Comparison of ENCODE assay signal across 12 mouse cellular contexts in the genomic region with DNA sequence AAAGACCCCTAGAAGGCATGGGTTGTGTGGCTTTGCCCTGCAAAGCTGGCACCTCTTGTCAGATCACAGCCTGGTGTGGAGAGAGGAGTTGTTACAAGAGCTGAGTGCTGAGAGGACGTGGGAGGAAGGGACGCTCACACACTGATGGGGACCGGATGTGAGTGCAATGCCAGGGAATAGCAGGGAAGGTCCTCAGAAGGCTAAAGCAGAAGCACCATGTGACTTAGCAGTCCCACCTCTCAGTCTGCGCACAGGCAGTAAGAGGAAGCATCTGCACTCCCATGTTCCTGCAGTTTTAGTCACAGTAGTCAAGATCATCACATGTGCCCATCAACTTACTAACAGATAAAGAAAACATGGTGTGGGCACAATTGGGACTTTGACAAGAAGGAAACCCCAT.
DNase-seq lines count a peak whose midpoint lies in the region; ATAC-seq and TF ChIP-seq lines count a peak whose summit lies in the region.
"Had no signal": no experiment of that assay in that cellular context is flagged by ENCODE, and none has a peak within 500 bp of the region (broad histone marks: within the 10 kb centered on the region; RNA-seq: fewer than 3 reads in every experiment).

No protein-coding gene starts in this region.

- ATAC-seq in kidney, postnatal 0 days (replicated peaks; ENCODE audit: low FRiP score, low read depth) = no peak
- ATAC-seq in granulocyte monocyte progenitor cell, adult 5-6 weeks (replicated peaks; ENCODE audit: poor library complexity, severe bottlenecking) = peak; percentile 74
- ATAC-seq in inflammation-experienced regulatory T-cells, adult 6 months = no peak

- no peak overlapping the region for H3K4me3 ChIP-seq in kidney, postnatal 0 days (replicated peaks; ENCODE audit: low read depth, low read length)
- H3K4me3 ChIP-seq: embryonic facial prominence, embryonic 13.5 days; neural tube, embryonic 12.5 days had no signal

- H3K27ac ChIP-seq in kidney, postnatal 0 days = no peak overlapping the region
- H3K27ac ChIP-seq: embryonic facial prominence, embryonic 13.5 days; neural tube, embryonic 12.5 days had no signal

- H3K4me1 ChIP-seq in kidney, postnatal 0 days (replicated peaks; ENCODE audit: insufficient read depth, low read length) = no peaks in the 10 kb centered on the region

- H3K9ac ChIP-seq in kidney, postnatal 0 days (ENCODE audit: low read depth, low read length) = no peak overlapping the region
- H3K9ac ChIP-seq: embryonic facial prominence, embryonic 13.5 days; neural tube, embryonic 12.5 days had no signal

- H3K27me3 ChIP-seq in kidney, postnatal 0 days (ENCODE audit: insufficient read depth, low read length) = no peaks in the 10 kb centered on the region
- H3K27me3 ChIP-seq: embryonic facial prominence, embryonic 13.5 days; neural tube, embryonic 12.5 days had no signal

- TF ChIP-seq CTCF in kidney, postnatal 0 days (IDR thresholded peaks at IDR 0.05; ENCODE audit: low read depth) = no peak

- 63% methylated on average over 4 of the region's 4 CpGs for WGBS in kidney, postnatal 0 days

- peak; percentile 53 for DNase-seq in kidney, postnatal 0 days (ENCODE audit: low spot score)
- no peak for DNase-seq in kidney, adult 18-20 months
- DNase-seq in brain, adult 2 months (ENCODE audit: low read depth, low spot score) = peak; percentile 50
- DNase-seq in lung, postnatal 36 days = peak; percentile 40
- no peak for DNase-seq in cerebellum, adult 9-10 months
- DNase-seq in retina, postnatal 1 day = no peak
- DNase-seq: liver; thymus, adult 2 months had no signal

- no peak overlapping the region for H3K4me2 ChIP-seq in kidney, postnatal 0 days (ENCODE audit: low read length)
- H3K4me2 ChIP-seq: embryonic facial prominence, embryonic 13.5 days; neural tube, embryonic 12.5 days had no signal

- no peaks in the 10 kb centered on the region for H3K36me3 ChIP-seq in kidney, postnatal 0 days (ENCODE audit: insufficient read depth, low read length)
- H3K36me3 ChIP-seq: embryonic facial prominence, embryonic 13.5 days; neural tube, embryonic 12.5 days had no signal

- H3K9me3 ChIP-seq in kidney, postnatal 0 days (replicated peaks; ENCODE audit: low read length) = no peaks in the 10 kb centered on the region
- H3K9me3 ChIP-seq: embryonic facial prominence, embryonic 13.5 days; neural tube, embryonic 12.5 days had no signal

Comparison
In these comparisons a context has a peak if more than half of its experiments do, and no peak if none do; other contexts are left out.
1. DNase-seq: peak in kidney, postnatal 0 days (single experiment), brain, adult 2 months (single experiment) and lung, postnatal 36 days (single experiment); none in kidney, adult 18-20 months (single experiment), cerebellum, adult 9-10 months (single experiment) and retina, postnatal 1 day (single experiment).